Mouse (Mus musculus) liver, adult 2 months (tissue): ENCODE results near the gene Tcea2.

Experiments
- CTCF ChIP-seq: fragments of 200-500 bp; IDR thresholded peaks from 2 replicates; pipeline ENCODE4 v1.5.1; 2011; ENCODE audit warnings: low read depth, low read length, control low read depth
- POLR2A ChIP-seq: fragments of 200-500 bp; IDR thresholded peaks from 2 replicates; pipeline ENCODE4 v1.6.1; 2011; ENCODE audit warnings: low read length, control low read depth; ENCODE audit not compliant: insufficient read depth; ENCODE audit errors: extremely low read depth

DNA sequence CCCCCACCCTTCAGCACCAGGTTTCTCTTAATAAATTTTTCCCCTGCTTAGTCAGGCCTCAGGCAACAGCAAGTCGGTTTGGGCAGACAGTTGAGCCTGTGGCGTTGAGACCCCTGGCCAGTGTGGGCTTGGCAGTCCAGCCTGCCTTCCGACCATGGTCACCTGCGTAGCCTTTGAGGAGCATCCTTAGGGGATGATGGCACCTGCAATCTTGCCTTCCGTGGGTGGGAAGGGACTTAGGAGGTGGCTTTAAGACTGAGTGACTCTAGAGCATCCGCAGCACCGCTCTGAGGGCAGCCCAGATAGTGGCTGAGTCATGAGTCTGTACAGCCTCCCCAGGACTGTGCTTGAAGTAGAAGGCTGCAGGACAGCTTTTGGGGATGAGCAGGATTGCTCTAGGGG, 607 bp downstream of the Tcea2 start:
- TF ChIP-seq CTCF: no peak
- no peak for TF ChIP-seq POLR2A
